Mouse (Mus musculus) kidney, postnatal 0 days (tissue): ENCODE results near the gene Rbpjl. TPM values are rescaled to one million over a fixed set of nuclear protein-coding genes. Genes with fewer than 3 reads are reported as not detected.

Experiments used
- ATAC-seq: fragments of 200-750 bp; cut with Nextera tagmentation; replicated peaks from 2 replicates; pipeline ENCODE4 v1.8.0; 2017; ENCODE audit warnings: low read depth, moderate number of reproducible peaks, moderate TSS enrichment, moderate library complexity; ENCODE audit not compliant: low FRiP score
- DNase-seq: peaks from one replicate; pipeline ENCODE4 v3.0.0-alpha.2; 2016; ENCODE audit warnings: low spot score
- H3K27ac ChIP-seq: fragments of 300-500 bp; sonication (generic); 2 replicates; pipeline ENCODE4 v1.5.1; 2014; ENCODE audit warnings: mild to moderate bottlenecking
- H3K27me3 ChIP-seq: fragments of 300-500 bp; sonication (generic); 2 replicates; pipeline ENCODE4 v1.6.1; 2014; ENCODE audit warnings: low read length, mixed read lengths; ENCODE audit not compliant: insufficient read depth
- H3K36me3 ChIP-seq: fragments of 300-500 bp; sonication (generic); 2 replicates; pipeline ENCODE4 v1.6.1; 2014; ENCODE audit warnings: low read length, mixed read lengths; ENCODE audit not compliant: insufficient read depth
- H3K4me1 ChIP-seq: fragments of 300-500 bp; sonication (generic); replicated peaks from 2 replicates; pipeline ENCODE4 v1.6.1; 2014; ENCODE audit warnings: antibody characterized with exemption, low read length, mixed read lengths; ENCODE audit not compliant: insufficient read depth
- H3K4me2 ChIP-seq: fragments of 300-500 bp; sonication (generic); 2 replicates; pipeline ENCODE4 v1.6.1; 2014; ENCODE audit warnings: mild to moderate bottlenecking, low read length, moderate library complexity, mixed read lengths
- H3K4me3 ChIP-seq: fragments of 300-500 bp; sonication (generic); replicated peaks from 2 replicates; pipeline ENCODE4 v1.5.1; 2014; ENCODE audit warnings: low read depth, low read length
- H3K9ac ChIP-seq: fragments of 300-500 bp; sonication (generic); 2 replicates; pipeline ENCODE4 v1.6.1; 2014; ENCODE audit warnings: low read depth, low read length
- H3K9me3 ChIP-seq: fragments of 300-500 bp; sonication (generic); replicated peaks from 2 replicates; pipeline ENCODE4 v1.6.1; 2016; ENCODE audit warnings: low read length, inconsistent platforms, mixed read lengths
- CTCF ChIP-seq: IDR thresholded peaks from 2 replicates; pipeline ENCODE4 v1.5.1; 2016; ENCODE audit warnings: antibody characterized with exemption, low read depth, mild to moderate bottlenecking, moderate library complexity
- WGBS: fragments of 180-500 bp; shearing (Covaris S2); extraction: QIAGEN DNeasy Blood & Tissue Kit; methylation state at CpG from one replicate; pipeline ENCODE4 v1.1.7; 2014; 5-methylcytosine and 5-hydroxymethylcytosine counted together
- polyA plus RNA-seq: library from polyadenylated mRNA; unstranded; fragments of >200 nt; fragmentation: Nextera tagmentation; extraction: Ambion mirVana; gene quantifications from 2 replicates; pipeline ENCODE4 v1.2.1, GENCODE M21; 2015

Rbpjl gene
- polyA plus RNA-seq, 1 experiment from 2014 or later, result not detected

DNA sequence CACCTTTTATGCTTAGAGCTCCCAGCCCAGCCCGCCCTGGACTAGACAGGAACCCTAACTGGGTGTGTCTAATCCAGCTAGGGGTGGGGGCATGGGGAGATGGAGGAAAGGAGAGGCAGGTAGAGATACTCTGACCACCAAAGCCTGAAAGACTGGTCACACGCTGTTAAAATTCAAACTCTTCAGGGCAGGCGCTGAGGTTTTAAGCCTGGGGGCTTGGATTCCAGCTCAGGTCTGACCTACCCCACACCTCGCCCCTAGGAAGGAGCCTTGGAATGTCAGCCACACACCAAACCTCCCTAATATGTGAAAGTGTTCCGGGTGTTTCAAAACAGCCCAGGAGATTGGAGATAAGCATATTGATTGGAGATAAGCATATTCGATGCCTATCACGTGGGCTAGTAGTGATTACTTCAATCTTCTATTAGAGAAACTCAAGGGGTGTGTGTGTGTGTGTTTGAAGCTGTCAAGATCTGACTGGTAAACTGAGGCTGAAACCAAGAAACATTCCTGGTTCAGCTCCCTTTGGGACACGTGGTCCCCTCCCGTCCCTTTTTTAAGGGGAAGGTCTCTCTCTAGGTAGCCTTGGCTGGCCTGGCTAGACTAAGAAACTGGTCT lies 30.4 kb downstream of the Rbpjl start:
- no peak for DNase-seq
- TF ChIP-seq CTCF, result no peak
- ATAC-seq, result no peak
- peak overlapping the region; percentile 93 for H3K27ac ChIP-seq
- no peaks in the 10 kb centered on the region for H3K27me3 ChIP-seq
- no peak overlapping the region for H3K9ac ChIP-seq
- H3K4me1 ChIP-seq, result peaks cover 71% of the 10 kb centered on the region
- WGBS, result 53% methylated on average over 9 of the region's 9 CpGs
- no peak overlapping the region for H3K4me3 ChIP-seq
- peak overlapping the region; percentile 43 for H3K4me2 ChIP-seq
- peaks cover 7% of the 10 kb centered on the region; the same call in 1 of the 2 replicates for H3K36me3 ChIP-seq
- no peaks in the 10 kb centered on the region for H3K9me3 ChIP-seq

- no peak overlapping the region for H3K9ac ChIP-seq
- peaks cover 74% of the 10 kb centered on the region for H3K4me1 ChIP-seq
- TF ChIP-seq CTCF, result no peak
- 24% methylated on average over 3 of the region's 3 CpGs for WGBS
- H3K27me3 ChIP-seq, result no peaks in the 10 kb centered on the region
- H3K36me3 ChIP-seq, result 0 out of 2 replicates have a peak, but pooled peaks cover 3% of the 10 kb centered on the region
- no peaks in the 10 kb centered on the region for H3K9me3 ChIP-seq
- DNase-seq, result no peak
- ATAC-seq, result no peak
- peak overlapping the region; percentile 63; the same call in 1 of the 2 replicates for H3K4me2 ChIP-seq
- peak overlapping the region; percentile 93 for H3K27ac ChIP-seq
- H3K4me3 ChIP-seq, result no peak overlapping the region
Measured at GRCm38 (mm10) chr2:164434681-164435080, 31.7 kb downstream of the Rbpjl start.

DNA sequence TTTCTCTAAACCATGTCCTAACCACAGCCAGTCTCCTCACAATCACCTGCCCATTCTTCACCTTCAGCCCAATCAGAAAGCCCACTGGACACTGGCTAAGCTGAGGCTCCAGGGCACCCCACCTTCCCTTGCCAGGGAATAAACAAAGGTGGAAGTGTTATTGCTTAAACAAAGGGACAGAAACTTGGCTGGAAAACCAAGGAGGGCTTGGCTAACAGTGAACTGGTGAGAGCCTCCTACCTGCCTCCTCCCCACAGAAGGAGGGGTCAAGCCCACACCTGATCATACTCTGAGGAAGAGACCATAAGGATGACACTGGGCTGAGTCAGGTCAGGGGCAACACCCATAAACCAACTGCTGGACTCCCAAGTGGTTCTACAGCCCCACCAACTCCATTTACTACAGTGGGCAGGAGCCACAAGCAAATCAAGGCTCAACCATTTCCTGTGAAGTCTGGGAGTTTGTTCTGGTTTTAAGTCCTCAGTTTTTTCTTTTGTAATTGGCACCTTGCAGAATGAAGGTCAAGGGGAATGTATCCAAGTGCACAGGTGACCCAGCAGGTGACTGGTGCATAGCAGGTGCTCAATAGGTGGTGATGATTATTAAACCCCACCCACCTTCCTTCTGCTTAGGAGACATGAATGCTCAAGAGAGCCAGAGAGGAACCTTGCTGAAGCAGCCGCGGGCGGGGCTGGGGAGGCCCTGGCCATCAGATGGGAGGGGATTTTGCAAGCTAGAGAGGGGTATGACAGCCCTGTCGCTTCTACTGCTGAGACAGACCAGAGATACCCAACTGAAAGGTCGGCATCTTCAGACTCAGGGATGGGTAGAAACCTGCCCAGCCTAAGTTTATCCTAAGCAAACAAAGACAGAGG lies 32.5 kb downstream of the Rbpjl start:
- Histone ChIP-seq H3K9ac (peak overlapping the region; percentile 27; the same call in 1 of the 2 replicates), H3K27me3 (no peaks in the 10 kb centered on the region), H3K4me1 (peaks cover 75% of the 10 kb centered on the region), H3K9me3 (no peaks in the 10 kb centered on the region), H3K4me3 (no peak overlapping the region), H3K27ac (peak overlapping the region; percentile 93), H3K36me3 (no peaks in the 10 kb centered on the region), H3K4me2 (peak overlapping the region; percentile 63)
- DNase-seq (no peak), ATAC-seq (no peak)
- TF ChIP-seq CTCF, result no peak
- 19% methylated on average over 5 of the region's 5 CpGs for WGBS

- peaks cover 67% of the 10 kb centered on the region for H3K4me1 ChIP-seq
- TF ChIP-seq CTCF, result no peak
- H3K36me3 ChIP-seq, result no peaks in the 10 kb centered on the region
- peak overlapping the region; percentile 63 for H3K4me2 ChIP-seq
- no peak overlapping the region for H3K4me3 ChIP-seq
- peak overlapping the region; percentile 93 for H3K27ac ChIP-seq
- no peaks in the 10 kb centered on the region for H3K9me3 ChIP-seq
- H3K9ac ChIP-seq, result peak overlapping the region; percentile 52
- DNase-seq (no peak), ATAC-seq (no peak)
- no peaks in the 10 kb centered on the region for H3K27me3 ChIP-seq
- WGBS, result 24% methylated on average over 8 of the region's 8 CpGs
Measured at GRCm38 (mm10) chr2:164436215-164436913, 33.4 kb downstream of the Rbpjl start.

DNA sequence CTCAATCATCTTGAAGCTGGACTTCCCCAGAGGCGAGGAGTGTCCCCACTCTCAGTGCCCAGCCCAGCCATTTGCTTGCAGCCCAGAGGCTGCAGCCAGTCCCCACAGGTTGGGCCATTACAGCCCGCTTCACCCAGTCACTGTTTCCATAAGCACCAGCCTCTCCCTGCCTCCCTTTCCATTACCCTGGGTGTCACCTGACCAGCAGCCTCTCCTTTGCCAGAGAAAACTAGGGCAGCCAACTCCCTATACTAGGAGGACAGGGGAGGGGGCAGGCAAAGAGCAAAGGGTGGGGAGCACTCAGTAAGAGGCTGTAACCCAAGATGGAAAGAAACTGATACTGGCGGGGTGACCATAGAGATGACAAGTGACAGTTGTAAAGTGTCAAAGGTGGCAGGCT lies 34.0 kb downstream of the Rbpjl start:
- H3K27ac ChIP-seq, result peak overlapping the region; percentile 93
- DNase-seq, result peak; percentile 79
- TF ChIP-seq CTCF, result no peak
- WGBS, result 35% methylated on average over 3 of the region's 3 CpGs
- no peak overlapping the region; the same call in 1 of the 2 replicates for H3K4me3 ChIP-seq
- no peaks in the 10 kb centered on the region for H3K9me3 ChIP-seq
- peak overlapping the region; percentile 63 for H3K4me2 ChIP-seq
- peak; percentile 45 for ATAC-seq
- peaks cover 61% of the 10 kb centered on the region for H3K4me1 ChIP-seq
- no peaks in the 10 kb centered on the region for H3K36me3 ChIP-seq
- H3K9ac ChIP-seq, result peak overlapping the region; percentile 52; the same call in 1 of the 2 replicates
- no peaks in the 10 kb centered on the region for H3K27me3 ChIP-seq

GRCm38 (mm10) chr2:164437710-164438109 lies 34.8 kb downstream of the Rbpjl start:
- no peak for TF ChIP-seq CTCF
- peak overlapping the region; percentile 42; the same call in 1 of the 2 replicates for H3K9ac ChIP-seq
- H3K4me3 ChIP-seq, result no peak overlapping the region
- peaks cover 54% of the 10 kb centered on the region for H3K4me1 ChIP-seq
- H3K27ac ChIP-seq, result peak overlapping the region; percentile 93
- peak overlapping the region; percentile 63 for H3K4me2 ChIP-seq
- H3K36me3 ChIP-seq, result no peaks in the 10 kb centered on the region
- no peaks in the 10 kb centered on the region for H3K9me3 ChIP-seq
- H3K27me3 ChIP-seq, result no peaks in the 10 kb centered on the region
- DNase-seq (no peak), ATAC-seq (no peak)
- 18% methylated on average over 6 of the region's 6 CpGs for WGBS
